Mouse (Mus musculus) B cell, adult 67 days (primary cell): ENCODE results near the gene Klre1. TPM values are rescaled to one million over a fixed set of nuclear protein-coding genes. Genes with fewer than 3 reads are reported as not detected.

ENCODE experiments used
- total RNA-seq, 2 experiments: library from RNA; stranded (reverse); gene quantifications; 4 replicates each; pipeline ENCODE4 v1.2.4; 2023

Klre1 gene
- total RNA-seq: 1 to 10 TPM in 1 of 2 experiments, under 1 TPM in 1; 0.80 to 1.8 TPM

DNA sequence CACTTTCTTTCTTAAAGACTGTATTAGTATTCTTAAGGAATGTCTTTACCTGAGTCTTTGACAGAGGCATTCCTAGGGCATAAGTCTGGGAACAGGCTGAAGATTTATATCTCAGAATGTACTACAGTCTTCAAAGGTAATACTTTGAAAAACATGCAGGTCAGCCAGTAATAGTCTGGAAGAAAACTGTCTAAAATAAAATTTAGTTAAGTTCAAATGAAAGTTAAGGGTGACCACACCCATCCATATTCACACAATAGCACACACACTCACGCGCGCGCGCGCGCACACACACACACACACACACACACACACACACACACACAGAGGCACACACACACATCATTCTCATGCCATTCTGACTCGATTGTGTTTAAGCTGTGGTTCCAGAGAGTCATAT lies at the start of gene Klre1:
Gene Klre1 (plus strand): TSS at position 301 of the 400 bp plus-strand sequence.

DNA sequence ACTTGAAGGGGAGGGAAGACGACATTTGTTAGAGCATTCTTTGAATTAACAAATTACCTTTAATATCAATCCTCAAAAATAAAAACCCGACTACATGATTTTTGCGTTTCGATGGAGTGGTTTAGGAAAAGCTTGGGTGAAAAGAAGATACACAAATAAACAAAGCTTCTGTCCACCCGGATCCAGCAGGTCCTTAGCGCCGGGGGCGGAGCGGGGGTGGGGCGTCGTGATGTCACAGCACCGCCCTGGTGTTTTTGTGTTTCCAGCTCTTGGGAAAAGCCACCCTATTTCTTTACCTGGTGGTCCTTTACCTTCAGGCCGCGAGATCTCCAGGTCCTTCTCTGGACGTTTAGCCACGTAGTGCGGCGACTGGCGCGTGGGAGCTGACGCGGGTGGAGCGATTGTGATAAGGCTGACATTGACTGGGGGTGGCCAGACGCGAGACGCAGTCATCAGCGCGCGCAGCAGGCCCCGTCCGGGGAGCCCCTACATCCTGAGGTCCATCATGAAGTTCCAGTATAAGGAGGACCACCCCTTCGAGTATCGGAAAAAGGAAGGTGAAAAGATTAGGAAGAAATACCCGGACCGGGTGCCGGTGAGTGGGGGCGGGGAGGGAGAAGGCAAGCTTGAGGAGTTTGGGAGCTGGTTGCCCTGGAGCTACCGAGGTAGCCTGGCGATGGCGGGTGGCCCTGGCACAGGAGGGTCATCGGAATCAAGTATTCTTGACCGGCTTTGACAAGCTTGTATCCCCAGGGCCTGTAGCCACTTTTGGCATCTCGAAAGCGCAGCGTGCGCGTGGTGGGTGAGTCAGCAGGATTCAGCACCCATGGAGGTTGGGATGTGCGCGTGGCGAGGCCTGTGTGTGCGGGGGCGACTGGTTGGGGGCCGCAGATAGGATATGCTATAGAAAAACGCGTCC lies 44.5 kb upstream of the Klre1 start, which contains the start of gene Gabarapl1:
Gene Gabarapl1 (plus strand): TSS at position 219 of the 919 bp plus-strand sequence.

DNA sequence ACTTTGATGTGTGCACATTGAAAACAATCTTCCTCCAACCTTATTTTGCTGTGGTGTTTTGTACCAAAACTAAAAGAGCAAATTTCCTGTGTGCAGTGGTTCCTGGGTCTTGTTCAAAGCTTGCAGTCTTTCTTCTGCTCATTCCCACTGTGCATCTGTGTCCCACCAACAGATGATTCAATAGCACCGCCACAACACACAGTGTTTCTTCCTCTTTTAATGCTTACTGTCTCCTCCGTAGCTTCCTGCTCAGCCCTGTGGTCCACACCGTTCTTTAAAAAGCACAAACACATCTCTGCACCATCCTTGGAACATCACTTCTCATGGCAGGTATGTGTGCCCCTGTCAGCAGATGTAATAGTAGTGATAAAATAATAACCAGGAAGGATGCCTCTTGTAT lies 13.8 kb downstream of the Klre1 start, which contains the start of gene Klrd1:
Gene Klrd1 (plus strand): TSS at position 275 of the 400 bp plus-strand sequence.

DNA sequence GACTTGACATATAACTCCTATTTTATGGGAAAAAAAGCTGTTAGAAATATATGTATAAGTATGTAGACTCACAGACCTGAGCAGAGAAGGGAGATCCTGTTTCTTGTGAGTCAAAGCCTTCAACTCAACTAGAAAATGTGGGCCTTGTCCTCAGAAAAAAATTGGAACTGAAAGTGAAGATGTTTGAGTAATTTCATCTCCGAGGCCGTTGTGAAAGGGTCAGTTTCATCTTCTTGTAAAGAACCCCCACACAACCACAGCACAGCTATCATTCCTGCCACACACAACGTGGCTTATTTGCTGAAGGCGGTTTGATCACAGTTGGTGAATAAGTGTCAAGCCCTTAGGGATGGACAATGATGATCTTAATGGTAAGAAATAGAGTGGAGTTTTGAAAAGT lies 46.0 kb downstream of the Klre1 start, which contains the start of gene Klrk1:
Gene Klrk1 (minus strand): TSS at position 130 of the 400 bp plus-strand sequence.

Other genes starting within 250 kb of the Klre1 start
- gene 4922502D21Rik, start 246.1 kb upstream of the Klre1 start, total RNA-seq: not detected
- gene Clec12a, start 235.2 kb upstream of the Klre1 start, total RNA-seq: 1 to 10 TPM; 5.2 to 9.4 TPM
- not detected for gene Clec12b, start 192.0 kb upstream of the Klre1 start, total RNA-seq
- 1 to 10 TPM in 1 of 2 experiments, not detected in 1; 1.5 TPM for gene Clec1b, start 180.6 kb upstream of the Klre1 start, total RNA-seq
- gene Clec9a, start 169.0 kb upstream of the Klre1 start, total RNA-seq: under 1 TPM in 1 of 2 experiments, not detected in 1; 0.35 TPM
- gene Clec1a, start 125.9 kb upstream of the Klre1 start, total RNA-seq: not detected
- gene Olr1, start 70.7 kb upstream of the Klre1 start, total RNA-seq: not detected
- not detected for gene Tmem52b, start 65.3 kb upstream of the Klre1 start, total RNA-seq
- gene Gabarapl1, start 44.7 kb upstream of the Klre1 start, total RNA-seq: 10 to 100 TPM in 1 of 2 experiments, 1 to 10 TPM in 1; 6.4 to 10.6 TPM
- 1 to 10 TPM; 1.6 to 1.7 TPM for gene Klrd1, start 13.9 kb downstream of the Klre1 start, total RNA-seq
- gene Klrk1, start 46.0 kb downstream of the Klre1 start, total RNA-seq: 1 to 10 TPM in 1 of 2 experiments, under 1 TPM in 1; 0.56 to 1.5 TPM
- not detected for gene Klrc3, start 65.4 kb downstream of the Klre1 start, total RNA-seq
- gene Klrc2, start 82.8 kb downstream of the Klre1 start, total RNA-seq: 1 to 10 TPM in 1 of 2 experiments, under 1 TPM in 1; 0.87 to 1.6 TPM
- 1 to 10 TPM in 1 of 2 experiments, under 1 TPM in 1; 0.70 to 1.3 TPM for gene Klrc1, start 101.1 kb downstream of the Klre1 start, total RNA-seq
- not detected for gene Klri1, start 139.2 kb downstream of the Klre1 start, total RNA-seq
- under 1 TPM in 1 of 2 experiments, not detected in 1; 0.44 TPM for gene Klri2, start 162.6 kb downstream of the Klre1 start, total RNA-seq
- not detected for gene Gm156, start 206.4 kb downstream of the Klre1 start, total RNA-seq